Mouse (Mus musculus) CD8-positive naive resting alpha-beta T cell, adult 2 months (primary cell): ENCODE results near the gene Serf2.
"Not testable (repeated sequence)": the region's sequence is repeated elsewhere in the genome, so short reads cannot be mapped to it uniquely, and the experiment has no call there.

Experiments used
- DNase-seq, 2 experiments: peaks; one replicate each; pipeline ENCODE4 v3.0.0; 2022; ENCODE audit warnings: low read depth in 2 of 2, low spot score in 2 of 2

Serf2 gene

GRCm38 (mm10) chr2:121501550-121501949 lies 52.6 kb downstream of the Serf2 start:
- DNase-seq = not testable (repeated sequence)

- peak; percentile 73 to 82 for DNase-seq
These were observed 57.2 kb downstream of the Serf2 start, which contains the start of the genes Mfap1a and Wdr76 for GRCm38 (mm10) chr2:121505942-121506882. Gene Mfap1a, minus strand, starts transcription at chr2:121506665. Gene Wdr76, plus strand, starts transcription at chr2:121506723.

- DNase-seq = no peak
These were observed 58.4 kb downstream of the Serf2 start for GRCm38 (mm10) chr2:121507173-121507950.
